Mouse (Mus musculus) limb, embryonic 11.5 days (tissue): ENCODE data around the gene Nmrk2. TPM values are rescaled to one million over a fixed set of nuclear protein-coding genes. Genes with fewer than 3 reads are reported as not detected.

Experiments used
- ATAC-seq: fragments of 200-750 bp; cut with Nextera tagmentation; 2 replicates; pipeline ENCODE4 v1.8.0; 2017; ENCODE audit warnings: low read depth; ENCODE audit not compliant: insufficient number of reproducible peaks, low FRiP score, low TSS enrichment
- DNase-seq: peaks from one replicate; pipeline ENCODE4 v3.0.0-alpha.2; 2015; ENCODE audit warnings: low spot score
- H3K27ac ChIP-seq: fragments of 300-500 bp; sonication (generic); replicated peaks from 2 replicates; pipeline ENCODE4 v1.5.1; 2014; ENCODE audit warnings: low read depth, mild to moderate bottlenecking, low read length
- H3K27me3 ChIP-seq: fragments of 300-500 bp; sonication (generic); 2 replicates; pipeline ENCODE4 v1.6.1; 2014; ENCODE audit warnings: mild to moderate bottlenecking, low read length, mixed read lengths; ENCODE audit not compliant: control insufficient read depth, insufficient read depth
- H3K36me3 ChIP-seq: fragments of 300-500 bp; sonication (generic); 2 replicates; pipeline ENCODE4 v1.6.1; 2014; ENCODE audit warnings: mild to moderate bottlenecking, low read length, moderate library complexity, mixed read lengths; ENCODE audit not compliant: control insufficient read depth, insufficient read depth
- H3K4me1 ChIP-seq: fragments of 300-500 bp; sonication (generic); 2 replicates; pipeline ENCODE4 v1.6.1; 2014; ENCODE audit warnings: low read length, mixed read lengths; ENCODE audit not compliant: control insufficient read depth, insufficient read depth
- H3K4me2 ChIP-seq: fragments of 300-500 bp; sonication (generic); 2 replicates; pipeline ENCODE4 v1.6.1; 2014; ENCODE audit warnings: low read depth, mild to moderate bottlenecking, moderate library complexity; ENCODE audit not compliant: severe bottlenecking
- H3K4me3 ChIP-seq: fragments of 300-500 bp; sonication (generic); 2 replicates; pipeline ENCODE4 v1.5.1; 2014; ENCODE audit warnings: low read depth, low read length
- H3K9ac ChIP-seq: fragments of 300-500 bp; sonication (generic); 2 replicates; pipeline ENCODE4 v1.6.1; 2014; ENCODE audit warnings: mild to moderate bottlenecking, low read length
- H3K9me3 ChIP-seq: fragments of 300-500 bp; sonication (generic); 2 replicates; pipeline ENCODE4 v1.6.1; 2016; ENCODE audit warnings: low read length; ENCODE audit not compliant: control insufficient read depth
- WGBS: fragments of 180-500 bp; shearing (Covaris S2); extraction: QIAGEN DNeasy Blood & Tissue Kit; methylation state at CpG from one replicate; pipeline ENCODE4 v1.1.7; 2014; 5-methylcytosine and 5-hydroxymethylcytosine counted together
- polyA plus RNA-seq: library from polyadenylated mRNA; unstranded; fragments of >200 nt; fragmentation: Nextera tagmentation; extraction: Ambion mirVana; gene quantifications from 2 replicates; pipeline ENCODE4 v1.2.1, GENCODE M21; 2014

Nmrk2 gene
- polyA plus RNA-seq, 1 experiment from 2014 or later, result 0.08 TPM

GRCm38 (mm10) chr10:81238618-81239017 lies 36.8 kb upstream of the Nmrk2 start:
- no peaks in the 10 kb centered on the region for H3K36me3 ChIP-seq
- WGBS, result 88% methylated on average over 2 of the region's 2 CpGs
- H3K4me1 ChIP-seq, result no peaks in the 10 kb centered on the region; the same call in 1 of the 2 replicates
- H3K4me2 ChIP-seq, result no peak overlapping the region
- H3K27me3 ChIP-seq, result peaks cover 24% of the 10 kb centered on the region
- no peak overlapping the region for H3K4me3 ChIP-seq
- ATAC-seq (no peak), DNase-seq (no peak)
- H3K27ac ChIP-seq, result no peak overlapping the region
- H3K9ac ChIP-seq, result no peak overlapping the region
- no peaks in the 10 kb centered on the region for H3K9me3 ChIP-seq

- Histone ChIP-seq H3K9me3 (no peaks in the 10 kb centered on the region), H3K4me1 (peaks cover 3% of the 10 kb centered on the region; the same call in 1 of the 2 replicates), H3K9ac (no peak overlapping the region), H3K4me3 (no peak overlapping the region), H3K27ac (no peak overlapping the region), H3K36me3 (no peaks in the 10 kb centered on the region), H3K27me3 (peaks cover 24% of the 10 kb centered on the region), H3K4me2 (no peak overlapping the region)
- no peak for ATAC-seq
- WGBS, result 88% methylated on average over 12 of the region's 12 CpGs
- DNase-seq, result no peak
Measured at GRCm38 (mm10) chr10:81236471-81237268, 34.8 kb upstream of the Nmrk2 start.

GRCm38 (mm10) chr10:81234206-81234605 lies 32.4 kb upstream of the Nmrk2 start:
- H3K4me3 ChIP-seq, result no peak overlapping the region
- no peak overlapping the region for H3K9ac ChIP-seq
- WGBS, result 84% methylated on average over 6 of the region's 6 CpGs
- H3K27ac ChIP-seq, result no peak overlapping the region
- H3K27me3 ChIP-seq, result peaks cover 29% of the 10 kb centered on the region
- H3K9me3 ChIP-seq, result no peaks in the 10 kb centered on the region
- ATAC-seq, result no peak
- H3K4me2 ChIP-seq, result no peak overlapping the region
- no peak for DNase-seq
- no peaks in the 10 kb centered on the region for H3K36me3 ChIP-seq
- H3K4me1 ChIP-seq, result 0 out of 2 replicates have a peak, but pooled peaks cover 3% of the 10 kb centered on the region

GRCm38 (mm10) chr10:81233226-81233585 lies 31.4 kb upstream of the Nmrk2 start:
- Histone ChIP-seq H3K27me3 (peaks cover 28% of the 10 kb centered on the region), H3K4me2 (peak overlapping the region; percentile 61), H3K4me3 (peak overlapping the region; percentile 73), H3K36me3 (no peaks in the 10 kb centered on the region), H3K9ac (peak overlapping the region; percentile 69), H3K4me1 (0 out of 2 replicates have a peak, but pooled peaks cover 3% of the 10 kb centered on the region), H3K27ac (no peak overlapping the region), H3K9me3 (no peaks in the 10 kb centered on the region)
- ATAC-seq (peak; percentile 40; the same call in 1 of the 2 replicates), DNase-seq (no peak)
- WGBS, result 2% methylated on average over 24 of the region's 28 CpGs

GRCm38 (mm10) chr10:81232580-81233225 lies 30.9 kb upstream of the Nmrk2 start, which contains the start of gene Zfr2:
Zfr2 (plus strand) TSS chr10:81233155.
- Histone ChIP-seq H3K36me3 (no peaks in the 10 kb centered on the region), H3K9ac (peak within 1 kb of the TSS; percentile 69), H3K4me1 (0 out of 2 replicates have a peak, but pooled peaks cover 3% of the 10 kb centered on the region), H3K9me3 (no peaks in the 10 kb centered on the region), H3K4me2 (peak within 1 kb of the TSS; percentile 61), H3K4me3 (peak within 1 kb of the TSS; percentile 73), H3K27me3 (peaks cover 25% of the 10 kb centered on the region), H3K27ac (no peak within 1 kb of the TSS)
- peak; percentile 64 for ATAC-seq
- DNase-seq, result peak; percentile 91
- WGBS, result 13% methylated on average over 17 of the region's 29 CpGs

GRCm38 (mm10) chr10:81231436-81231835 lies 29.6 kb upstream of the Nmrk2 start:
- Histone ChIP-seq H3K27me3 (peaks cover 25% of the 10 kb centered on the region), H3K9me3 (no peaks in the 10 kb centered on the region), H3K4me2 (no peak overlapping the region), H3K27ac (no peak overlapping the region), H3K4me1 (0 out of 2 replicates have a peak, but pooled peaks cover 3% of the 10 kb centered on the region), H3K36me3 (no peaks in the 10 kb centered on the region), H3K9ac (no peak overlapping the region), H3K4me3 (no peak overlapping the region)
- 49% methylated on average over 7 of the region's 7 CpGs for WGBS
- DNase-seq, result no peak
- ATAC-seq, result no peak

- H3K9ac ChIP-seq, result no peak within 1 kb of the TSS
Measured at GRCm38 (mm10) chr10:81230438-81231332, 28.8 kb upstream of the Nmrk2 start, which contains the start of gene Atcay. Atcay (minus strand) TSS chr10:81230833.

More at GRCm38 (mm10) chr10:81230438-81231332, 28.8 kb upstream of the Nmrk2 start, which contains the start of gene Atcay:
- Histone ChIP-seq H3K9me3 (no peaks in the 10 kb centered on the region), H3K4me2 (0 out of 2 replicates have a peak within 1 kb of the TSS, but pooled peaks have one; percentile 3), H3K36me3 (no peaks in the 10 kb centered on the region), H3K4me1 (0 out of 2 replicates have a peak, but pooled peaks cover 3% of the 10 kb centered on the region), H3K27ac (no peak within 1 kb of the TSS), H3K4me3 (no peak within 1 kb of the TSS), H3K27me3 (peaks cover 25% of the 10 kb centered on the region)
- peak; percentile 52 for DNase-seq
- 11% methylated on average over 27 of the region's 27 CpGs for WGBS
- no peak for ATAC-seq
